Mouse (Mus musculus) c-Kit-negative CD71-positive TER-119-positive erythroid progenitor cells, embryonic 14.5 days (primary cell): ENCODE results near the gene Sfxn1.

Source experiments
- DNase-seq: peaks from one replicate; pipeline ENCODE4 v3.0.0-alpha.2; 2013; ENCODE audit warnings: low read depth, low spot score

The Sfxn1 gene

DNA sequence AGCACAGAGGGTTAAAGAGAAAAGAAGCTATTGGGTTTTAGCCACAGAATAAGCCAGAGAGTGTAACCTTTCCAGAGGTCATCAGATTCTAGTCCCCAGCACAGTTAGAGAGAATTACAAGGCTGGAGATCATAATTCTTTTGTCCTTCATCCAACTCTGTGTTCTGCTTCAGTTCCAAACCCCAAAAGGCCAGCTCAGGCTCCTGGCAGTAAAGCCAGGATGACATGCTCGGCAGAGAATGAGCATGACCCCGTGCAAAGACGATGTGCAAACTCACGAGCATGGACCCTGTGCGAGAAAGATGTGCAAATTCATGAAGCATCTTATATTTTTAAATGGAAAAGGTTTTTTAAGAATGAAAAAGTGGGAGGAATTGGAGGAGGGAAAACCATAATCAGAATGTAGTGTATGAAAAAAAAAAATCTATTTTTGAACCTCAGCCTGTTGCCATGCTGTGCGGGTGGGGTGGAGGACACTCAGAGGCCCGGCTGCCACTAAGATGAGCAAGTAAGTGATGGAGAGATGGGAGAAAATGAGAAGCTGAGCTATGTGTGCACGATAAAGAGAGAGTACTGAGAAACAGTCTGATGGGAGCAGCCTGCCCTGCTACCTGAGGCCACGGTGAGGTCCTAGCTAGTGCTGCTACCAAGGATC lies 66.2 kb downstream of the Sfxn1 start:
- DNase-seq = no peak

GRCm38 (mm10) chr13:54143788-54144187 lies 72.1 kb downstream of the Sfxn1 start:
- DNase-seq = no peak

DNA sequence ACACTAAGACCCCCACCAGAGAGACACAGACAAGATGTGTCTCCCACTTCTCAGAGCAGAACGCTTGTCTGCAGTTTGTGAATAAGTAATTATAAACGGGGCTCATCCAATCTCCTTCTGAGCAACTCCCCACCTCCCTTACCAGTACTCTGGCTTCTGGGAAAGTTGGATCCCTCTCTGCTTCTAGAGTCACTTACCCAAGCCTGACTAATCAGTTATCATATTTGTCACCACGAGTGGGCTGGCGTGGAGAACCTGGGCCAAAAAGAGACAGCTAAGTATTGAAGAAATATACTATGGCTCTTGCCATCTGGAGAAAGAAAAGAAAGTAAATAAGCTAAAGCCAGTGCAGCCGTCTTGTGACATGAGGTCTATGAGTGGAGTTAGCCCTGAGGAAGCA lies 73.0 kb downstream of the Sfxn1 start:
- no peak for DNase-seq

- no peak for DNase-seq
These were observed 75.7 kb downstream of the Sfxn1 start for GRCm38 (mm10) chr13:54147328-54147727.

GRCm38 (mm10) chr13:54152421-54152820 lies 80.8 kb downstream of the Sfxn1 start:
- no peak for DNase-seq

GRCm38 (mm10) chr13:54152911-54153310 lies 81.2 kb downstream of the Sfxn1 start:
- no peak for DNase-seq

GRCm38 (mm10) chr13:54153672-54154218 lies 82.1 kb downstream of the Sfxn1 start:
- DNase-seq = no peak

DNA sequence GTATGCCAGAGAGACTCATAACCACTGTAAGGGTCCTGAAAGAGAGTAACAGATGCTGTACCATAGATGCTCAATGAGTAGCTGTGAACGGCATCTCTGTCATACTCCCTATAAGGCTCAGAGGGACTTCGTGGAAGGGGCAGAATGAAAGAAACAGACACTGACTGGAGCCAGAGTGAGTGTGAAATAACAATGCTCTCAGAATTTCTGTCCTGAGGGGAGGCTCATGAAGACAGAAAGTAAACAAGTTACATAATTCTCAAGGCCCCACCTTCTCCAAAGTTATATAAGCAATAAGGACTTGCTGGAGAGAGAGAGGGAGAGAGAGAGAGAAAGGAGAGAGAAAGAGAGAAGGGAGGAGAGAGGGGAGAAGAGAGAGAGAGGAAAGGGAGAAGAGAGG lies 84.2 kb downstream of the Sfxn1 start:
- DNase-seq = no peak
